Mouse (Mus musculus) CH12.LX (cell line): ENCODE data around the gene Cenpp. TPM values are rescaled to one million over a fixed set of nuclear protein-coding genes. Genes with fewer than 3 reads are reported as not detected.
A peak's percentile ranks its signal among the peaks of the same experiment; 100 is the strongest.

Experiments
- DNase-seq: peaks from one replicate; pipeline ENCODE4 v3.0.0-alpha.2; 2013; ENCODE audit errors: extremely low read depth
- H3K27ac ChIP-seq: 2 replicates; pipeline ENCODE4 v1.5.1; 2012; ENCODE audit warnings: low read depth, mild to moderate bottlenecking, control low read depth, moderate library complexity; ENCODE audit not compliant: insufficient read depth
- H3K27me3 ChIP-seq: replicated peaks from 2 replicates; pipeline ENCODE3; 2012; ENCODE audit warnings: inconsistent platforms
- H3K36me3 ChIP-seq, 2 experiments: replicated peaks in 1 of 2; 2 replicates each; pipeline versions ENCODE3 to v1.6.1; 2012; ENCODE audit warnings: inconsistent platforms in 1 of 2, low read length in 1 of 2, mild to moderate bottlenecking in 1 of 2, mixed read lengths in 1 of 2, moderate library complexity in 1 of 2; ENCODE audit not compliant: control insufficient read depth in 1 of 2, insufficient read depth in 1 of 2
- H3K4me1 ChIP-seq, 2 experiments: 2 replicates each; pipeline ENCODE4 v1.6.1; 2012; ENCODE audit warnings: inconsistent platforms in 1 of 2, moderate library complexity in 1 of 2; ENCODE audit not compliant: insufficient read depth in 2 of 2, control insufficient read depth in 1 of 2
- H3K4me2 ChIP-seq: 2 replicates; pipeline ENCODE4 v1.6.1; 2012; ENCODE audit warnings: low read depth, mild to moderate bottlenecking, control low read depth; ENCODE audit not compliant: poor library complexity, insufficient read depth, severe bottlenecking
- H3K4me3 ChIP-seq, 3 experiments: fragments of 150-350 bp in 1 of 3; sonication (generic) in 1 of 3; replicated peaks in 1 of 3; 2 replicates each; pipeline versions ENCODE3 to v1.5.1; 2011 to 2012; ENCODE audit warnings: low read depth in 2 of 3, low read length in 2 of 3, mild to moderate bottlenecking in 2 of 3, moderate library complexity in 2 of 3, control low read depth in 1 of 3, improper control_type of control experiment in 1 of 3, inconsistent platforms in 1 of 3, mixed read lengths in 1 of 3; ENCODE audit not compliant: poor library complexity in 1 of 3
- H3K79me2 ChIP-seq: replicated peaks from 2 replicates; pipeline ENCODE4 v1.6.1; 2012; ENCODE audit warnings: mild to moderate bottlenecking, moderate library complexity; ENCODE audit not compliant: control insufficient read depth, poor library complexity, insufficient read depth, severe bottlenecking; ENCODE audit errors: extremely low read depth
- H3K9ac ChIP-seq: 2 replicates; pipeline ENCODE4 v1.6.1; 2012; ENCODE audit warnings: low read depth, mild to moderate bottlenecking, control low read depth, moderate library complexity; ENCODE audit not compliant: insufficient read depth
- H3K9me3 ChIP-seq: replicated peaks from 2 replicates; pipeline ENCODE3; 2012; ENCODE audit warnings: low read length, inconsistent platforms, mixed read lengths
- CTCF ChIP-seq, 2 experiments: IDR thresholded peaks in 1 of 2; conservative IDR thresholded peaks in 1 of 2; 2 replicates each; pipeline ENCODE4 v1.5.1; 2011 to 2012; ENCODE audit warnings: low read depth in 2 of 2, low read length in 2 of 2, improper control_type of control experiment in 1 of 2, inconsistent platforms in 1 of 2, mild to moderate bottlenecking in 1 of 2, moderate library complexity in 1 of 2
- ELF1 ChIP-seq: IDR thresholded peaks from 2 replicates; pipeline ENCODE4 v1.6.1; 2014; ENCODE audit warnings: low read depth, mild to moderate bottlenecking, inconsistent platforms, low read length, improper control_type of control experiment
- ETS1 ChIP-seq: conservative IDR thresholded peaks from 2 replicates; pipeline ENCODE4 v1.6.1; 2012; ENCODE audit warnings: low read depth, mild to moderate bottlenecking, inconsistent platforms, low read length, improper control_type of control experiment, moderate library complexity
- HCFC1 ChIP-seq: IDR thresholded peaks from 2 replicates; pipeline ENCODE4 v1.6.1; 2012; ENCODE audit warnings: low read depth, mild to moderate bottlenecking, inconsistent platforms, low read length, improper control_type of control experiment
- JUN ChIP-seq: IDR thresholded peaks from 2 replicates; pipeline ENCODE4 v1.6.1; 2011; ENCODE audit warnings: low read depth, mild to moderate bottlenecking, low read length, improper control_type of control experiment, moderate library complexity; ENCODE audit not compliant: insufficient read depth
- KAT2A ChIP-seq: IDR thresholded peaks from 2 replicates; pipeline ENCODE4 v1.6.1; 2012; ENCODE audit warnings: low read length, improper control_type of control experiment, inconsistent platforms; ENCODE audit not compliant: insufficient replicate concordance
- MAFK ChIP-seq: IDR thresholded peaks from 2 replicates; pipeline ENCODE4 v1.6.1; 2011; ENCODE audit warnings: low read length, improper control_type of control experiment; ENCODE audit not compliant: insufficient replicate concordance
- MEF2A ChIP-seq: IDR thresholded peaks from 2 replicates; pipeline ENCODE4 v1.6.1; 2014; ENCODE audit warnings: low read depth, mild to moderate bottlenecking, inconsistent platforms, low read length, improper control_type of control experiment, borderline replicate concordance
- MXI1 ChIP-seq: IDR thresholded peaks from 2 replicates; pipeline ENCODE4 v1.6.1; 2011; ENCODE audit warnings: mild to moderate bottlenecking, low read depth, low read length, improper control_type of control experiment
- NRF1 ChIP-seq: IDR thresholded peaks from 2 replicates; pipeline ENCODE4 v1.6.1; 2014; ENCODE audit warnings: low read depth, mild to moderate bottlenecking, inconsistent platforms, low read length, improper control_type of control experiment, moderate library complexity
- PAX5 ChIP-seq: IDR thresholded peaks from 2 replicates; pipeline ENCODE4 v1.6.1; 2012; ENCODE audit warnings: low read length, inconsistent platforms, mixed read lengths
- POLR2A ChIP-seq: IDR thresholded peaks from 2 replicates; pipeline ENCODE4 v1.6.1; 2011; ENCODE audit warnings: low read depth, mild to moderate bottlenecking, improper control_type of control experiment, low read length
- POLR2AphosphoS2 ChIP-seq: IDR thresholded peaks from 2 replicates; pipeline ENCODE4 v1.6.1; 2011; ENCODE audit warnings: low read depth, low read length, improper control_type of control experiment
- RAD21 ChIP-seq: IDR thresholded peaks from 2 replicates; pipeline ENCODE4 v1.6.1; 2011; ENCODE audit warnings: low read depth, mild to moderate bottlenecking, low read length, improper control_type of control experiment, moderate library complexity
- SMC3 ChIP-seq: IDR thresholded peaks from 2 replicates; pipeline ENCODE4 v1.6.1; 2011; ENCODE audit warnings: low read depth, low read length, improper control_type of control experiment
- UBTF ChIP-seq: IDR thresholded peaks from 2 replicates; pipeline ENCODE4 v1.6.1; 2012; ENCODE audit warnings: low read depth, mild to moderate bottlenecking, inconsistent platforms, low read length, improper control_type of control experiment, moderate library complexity
- ZKSCAN1 ChIP-seq: IDR thresholded peaks from 2 replicates; pipeline ENCODE4 v1.6.1; 2012; ENCODE audit warnings: low read depth, inconsistent platforms, low read length, improper control_type of control experiment, borderline replicate concordance
- ZMIZ1 ChIP-seq: IDR thresholded peaks from 2 replicates; pipeline ENCODE4 v1.6.1; 2012; ENCODE audit warnings: low read depth, mild to moderate bottlenecking, inconsistent platforms, low read length, improper control_type of control experiment
- ZNF384 ChIP-seq: IDR thresholded peaks from 2 replicates; pipeline ENCODE4 v1.6.1; 2012; ENCODE audit warnings: low read depth, low read length, improper control_type of control experiment, inconsistent platforms
- dilution Hi-C: fragments of 300-500 bp; cut with MboI; formaldehyde crosslinking; loops from 2 replicates; pipeline ENCODE4 v1.14.3; 2020; ENCODE audit warnings: low sequenced_read_pairs; ENCODE audit not compliant: extremely low pct_unique_long_range_greater_than_20kb, extremely low pct_ligation_motif_present
- in situ Hi-C: fragments of 300-500 bp; cut with MboI; formaldehyde crosslinking; loops from 3 replicates; pipeline ENCODE4 v1.14.3; 2019; ENCODE audit warnings: low sequenced_read_pairs, low pct_ligation_motif_present, low pct_unique_long_range_greater_than_20kb, mixed read lengths
- polyA plus RNA-seq: library from polyadenylated mRNA; unstranded; fragments of >175 nt; gene quantifications from 2 replicates; pipeline ENCODE4 v1.2.1, GENCODE M21; 2012; ENCODE audit warnings: low read depth; ENCODE audit not compliant: insufficient read length
- total RNA-seq, 2 experiments: library from RNA; depleted of rRNA; stranded (reverse); fragments of 300-350 nt in 1 of 2; fragments of >200 nt in 1 of 2; gene quantifications; 2 replicates each; pipeline ENCODE4 v1.2.3; 2012 to 2014

Cenpp gene
- total and polyA plus RNA-seq, 3 experiments, result 11.2 to 35.3 (median 11.8) TPM

GRCm38 (mm10) chr13:49559185-49559584 lies 93.4 kb downstream of the Cenpp start:
- Histone ChIP-seq H3K4me3 (no peak overlapping the region), H3K79me2 (no peaks in the 10 kb centered on the region), H3K27me3 (no peaks in the 10 kb centered on the region), H3K4me1 (no peaks in the 10 kb centered on the region), H3K9me3 (no peaks in the 10 kb centered on the region), H3K27ac (no peak overlapping the region), H3K4me2 (no peak overlapping the region), H3K9ac (no peak overlapping the region), H3K36me3 (no peaks in the 10 kb centered on the region)
- peak in 1 of 2 experiments; percentile 72; a peak in 2 of 4 replicates for TF ChIP-seq CTCF (conservative IDR thresholded peaks at IDR 0.05 in 1 of 2, IDR thresholded peaks at IDR 0.05 in 1 of 2; ENCODE audit: low read depth in 2 of 2, low read length in 2 of 2)
- no peak for TF ChIP-seq KAT2A
- no peak for TF ChIP-seq MXI1
- no peak for TF ChIP-seq UBTF
- no peak for TF ChIP-seq ZKSCAN1
- no peak for TF ChIP-seq ZMIZ1
- peak; percentile 60 for TF ChIP-seq RAD21
- no peak for TF ChIP-seq JUN
- TF ChIP-seq SMC3, result peak; percentile 63
- in situ Hi-C loops, result no loop called here
- peak; percentile 31 for DNase-seq
- dilution Hi-C loops, result no loop called here

- no peak overlapping the region for H3K27ac ChIP-seq
Measured at GRCm38 (mm10) chr13:49556924-49557323, 95.7 kb downstream of the Cenpp start.

GRCm38 (mm10) chr13:49556203-49556602 lies 96.4 kb downstream of the Cenpp start:
- Histone ChIP-seq H3K9me3 (no peaks in the 10 kb centered on the region), H3K9ac (no peak overlapping the region), H3K4me2 (no peak overlapping the region), H3K4me3 (no peak overlapping the region), H3K4me1 (no peaks in the 10 kb centered on the region), H3K27me3 (no peaks in the 10 kb centered on the region), H3K36me3 (peaks cover 0 to 2% of the 10 kb centered on the region in 2 experiments), H3K27ac (no peak overlapping the region), H3K79me2 (no peaks in the 10 kb centered on the region)
- no peak for DNase-seq
- dilution Hi-C loops (no loop called here), in situ Hi-C loops (no loop called here)
- TF ChIP-seq POLR2A (no peak), MAFK (no peak), CTCF (conservative IDR thresholded peaks at IDR 0.05 in 1 of 2, IDR thresholded peaks at IDR 0.05 in 1 of 2; ENCODE audit: low read depth in 2 of 2, low read length in 2 of 2) (no peak), MEF2A (no peak), HCFC1 (no peak), POLR2AphosphoS2 (no peak), ETS1 (no peak)

More at GRCm38 (mm10) chr13:49556924-49557323, 95.7 kb downstream of the Cenpp start:
- Histone ChIP-seq H3K9ac (no peak overlapping the region), H3K27me3 (no peaks in the 10 kb centered on the region), H3K36me3 (no peaks in the 10 kb centered on the region), H3K4me3 (no peak overlapping the region), H3K79me2 (no peaks in the 10 kb centered on the region), H3K4me1 (no peaks in the 10 kb centered on the region), H3K4me2 (no peak overlapping the region), H3K9me3 (no peaks in the 10 kb centered on the region)
- dilution Hi-C loops (no loop called here), in situ Hi-C loops (no loop called here)
- no peak for TF ChIP-seq ZNF384
- no peak for TF ChIP-seq MEF2A
- no peak for TF ChIP-seq NRF1
- no peak for TF ChIP-seq ELF1
- TF ChIP-seq PAX5, result no peak
- TF ChIP-seq SMC3, result no peak
- no peak for TF ChIP-seq HCFC1
- DNase-seq, result no peak
